Mouse (Mus musculus): ENCODE measurements around the gene Prkcb. TPM values are rescaled to one million over a fixed set of nuclear protein-coding genes. Genes with fewer than 3 reads are reported as not detected.
A peak's percentile ranks its signal among the peaks of the same experiment; 100 is the strongest.

The Prkcb gene
- polyA plus RNA-seq, 1 experiment from 2014 or later: 24.5 TPM

- H3K9ac ChIP-seq: no peak overlapping the region
- WGBS: 79% methylated on average over 8 of the region's 8 CpGs
- no peaks in the 10 kb centered on the region for H3K36me3 ChIP-seq
- H3K4me2 ChIP-seq (replicated peaks): no peak overlapping the region
- H3K4me1 ChIP-seq: no peaks in the 10 kb centered on the region
- H3K9me3 ChIP-seq: no peaks in the 10 kb centered on the region
- H3K4me3 ChIP-seq: no peak overlapping the region
- H3K27ac ChIP-seq: no peak overlapping the region
- no peaks in the 10 kb centered on the region for H3K27me3 ChIP-seq (replicated peaks)
- ATAC-seq (ENCODE audit: low FRiP score, low read depth): no peak
These were observed 179.3 kb downstream of the Prkcb start for GRCm38 (mm10) chr7:122467831-122468230.

GRCm38 (mm10) chr7:122470370-122471280, 182.1 kb downstream of the Prkcb start:
- Histone ChIP-seq H3K27ac (no peak overlapping the region), H3K27me3 (replicated peaks) (no peaks in the 10 kb centered on the region), H3K4me2 (replicated peaks) (no peak overlapping the region), H3K4me3 (no peak overlapping the region), H3K9me3 (peaks cover 6% of the 10 kb centered on the region; the same call in 1 of the 2 replicates), H3K36me3 (no peaks in the 10 kb centered on the region), H3K9ac (no peak overlapping the region), H3K4me1 (no peaks in the 10 kb centered on the region)
- WGBS: 58% methylated on average over 18 of the region's 18 CpGs
- peak; percentile 61; the same call in 1 of the 2 replicates for ATAC-seq (ENCODE audit: low FRiP score, low read depth)

- H3K36me3 ChIP-seq: no peaks in the 10 kb centered on the region
These were observed 183.7 kb downstream of the Prkcb start for GRCm38 (mm10) chr7:122472223-122472622.

GRCm38 (mm10) chr7:122475038-122475437, 186.5 kb downstream of the Prkcb start:
- H3K4me1 ChIP-seq: peaks cover 19% of the 10 kb centered on the region
- H3K36me3 ChIP-seq: no peaks in the 10 kb centered on the region
- H3K9me3 ChIP-seq: peaks cover 6% of the 10 kb centered on the region; the same call in 1 of the 2 replicates
- H3K9ac ChIP-seq: no peak overlapping the region
- H3K27me3 ChIP-seq (replicated peaks): no peaks in the 10 kb centered on the region
- no peak for ATAC-seq (ENCODE audit: low FRiP score, low read depth)
- H3K4me3 ChIP-seq: no peak overlapping the region
- no peak overlapping the region for H3K4me2 ChIP-seq (replicated peaks)
- H3K27ac ChIP-seq: no peak overlapping the region

More at GRCm38 (mm10) chr7:122472223-122472622, 183.7 kb downstream of the Prkcb start:
- Histone ChIP-seq H3K4me3 (no peak overlapping the region), H3K9ac (no peak overlapping the region), H3K9me3 (peaks cover 6% of the 10 kb centered on the region; the same call in 1 of the 2 replicates), H3K4me1 (peaks cover 2% of the 10 kb centered on the region; the same call in 1 of the 2 replicates), H3K27ac (no peak overlapping the region), H3K4me2 (replicated peaks) (no peak overlapping the region), H3K27me3 (replicated peaks) (no peaks in the 10 kb centered on the region)
- WGBS: 83% methylated on average over 5 of the region's 5 CpGs
- no peak for ATAC-seq (ENCODE audit: low FRiP score, low read depth)

GRCm38 (mm10) chr7:122476697-122477096, 188.1 kb downstream of the Prkcb start:
- no peak for ATAC-seq (ENCODE audit: low FRiP score, low read depth)
- H3K27ac ChIP-seq: no peak overlapping the region
- WGBS: 79% methylated on average over 6 of the region's 6 CpGs
- H3K4me3 ChIP-seq: no peak overlapping the region
- H3K4me1 ChIP-seq: peaks cover 19% of the 10 kb centered on the region
- peaks cover 6% of the 10 kb centered on the region; the same call in 1 of the 2 replicates for H3K9me3 ChIP-seq
- H3K36me3 ChIP-seq: no peaks in the 10 kb centered on the region
- no peaks in the 10 kb centered on the region for H3K27me3 ChIP-seq (replicated peaks)
- H3K9ac ChIP-seq: no peak overlapping the region
- no peak overlapping the region for H3K4me2 ChIP-seq (replicated peaks)

GRCm38 (mm10) chr7:122477118-122477517, 188.6 kb downstream of the Prkcb start:
- Histone ChIP-seq H3K27ac (no peak overlapping the region), H3K4me2 (replicated peaks) (no peak overlapping the region), H3K9ac (no peak overlapping the region), H3K27me3 (replicated peaks) (no peaks in the 10 kb centered on the region), H3K36me3 (no peaks in the 10 kb centered on the region), H3K9me3 (peaks cover 6% of the 10 kb centered on the region; the same call in 1 of the 2 replicates), H3K4me3 (no peak overlapping the region), H3K4me1 (peaks cover 19% of the 10 kb centered on the region)
- ATAC-seq (ENCODE audit: low FRiP score, low read depth): 0 out of 2 replicates have a peak, but pooled peaks have one; percentile 7
- WGBS: 67% methylated on average over 7 of the region's 7 CpGs

GRCm38 (mm10) chr7:122477566-122478564, 189.3 kb downstream of the Prkcb start:
- no peaks in the 10 kb centered on the region for H3K36me3 ChIP-seq
- no peaks in the 10 kb centered on the region for H3K27me3 ChIP-seq (replicated peaks)
- peak overlapping the region; percentile 46 for H3K4me2 ChIP-seq (replicated peaks)
- H3K9ac ChIP-seq: no peak overlapping the region
- H3K4me3 ChIP-seq: 0 out of 2 replicates have a peak overlapping the region, but pooled peaks have one; percentile 7
- WGBS: 7% methylated on average over 21 of the region's 21 CpGs
- H3K27ac ChIP-seq: 0 out of 2 replicates have a peak overlapping the region, but pooled peaks have one; percentile 10
- H3K4me1 ChIP-seq: peaks cover 19% of the 10 kb centered on the region
- H3K9me3 ChIP-seq: peaks cover 6% of the 10 kb centered on the region; the same call in 1 of the 2 replicates
- peak; percentile 70 for ATAC-seq (ENCODE audit: low FRiP score, low read depth)

GRCm38 (mm10) chr7:122483949-122484348, 195.4 kb downstream of the Prkcb start:
- Histone ChIP-seq H3K4me3 (no peak overlapping the region), H3K4me1 (peaks cover under 1% of the 10 kb centered on the region; the same call in 1 of the 2 replicates), H3K27me3 (replicated peaks) (no peaks in the 10 kb centered on the region), H3K36me3 (no peaks in the 10 kb centered on the region), H3K9me3 (no peaks in the 10 kb centered on the region), H3K4me2 (replicated peaks) (no peak overlapping the region), H3K9ac (no peak overlapping the region), H3K27ac (no peak overlapping the region)
- ATAC-seq (ENCODE audit: low FRiP score, low read depth): no peak
- 84% methylated on average over 8 of the region's 8 CpGs for WGBS

GRCm38 (mm10) chr7:122487929-122488571, 199.5 kb downstream of the Prkcb start:
- no peaks in the 10 kb centered on the region for H3K36me3 ChIP-seq
- no peaks in the 10 kb centered on the region for H3K4me1 ChIP-seq
- no peak for ATAC-seq (ENCODE audit: low FRiP score, low read depth)
- no peaks in the 10 kb centered on the region for H3K9me3 ChIP-seq
- H3K27ac ChIP-seq: no peak overlapping the region
- H3K4me3 ChIP-seq: no peak overlapping the region
- no peak overlapping the region for H3K4me2 ChIP-seq (replicated peaks)
- H3K27me3 ChIP-seq (replicated peaks): no peaks in the 10 kb centered on the region
- WGBS: 60% methylated on average over 11 of the region's 11 CpGs
- H3K9ac ChIP-seq: no peak overlapping the region

- no peaks in the 10 kb centered on the region for H3K4me1 ChIP-seq
- H3K27ac ChIP-seq: no peak overlapping the region
- 92% methylated on average over 8 of the region's 8 CpGs for WGBS
- no peak overlapping the region for H3K4me3 ChIP-seq
- no peaks in the 10 kb centered on the region for H3K9me3 ChIP-seq
- no peak for ATAC-seq (ENCODE audit: low FRiP score, low read depth)
- no peaks in the 10 kb centered on the region; the same call in 1 of the 2 replicates for H3K27me3 ChIP-seq (replicated peaks)
- no peak overlapping the region for H3K9ac ChIP-seq
- H3K36me3 ChIP-seq: no peaks in the 10 kb centered on the region
- H3K4me2 ChIP-seq (replicated peaks): no peak overlapping the region
These were observed 203.5 kb downstream of the Prkcb start for GRCm38 (mm10) chr7:122492041-122492440.

GRCm38 (mm10) chr7:122492936-122493335, 204.4 kb downstream of the Prkcb start:
- no peak overlapping the region for H3K4me3 ChIP-seq
- H3K27ac ChIP-seq: no peak overlapping the region
- no peak for ATAC-seq (ENCODE audit: low FRiP score, low read depth)
- 76% methylated on average over 9 of the region's 9 CpGs for WGBS
- H3K4me2 ChIP-seq (replicated peaks): no peak overlapping the region
- no peaks in the 10 kb centered on the region for H3K4me1 ChIP-seq
- no peaks in the 10 kb centered on the region for H3K36me3 ChIP-seq
- no peak overlapping the region for H3K9ac ChIP-seq
- no peaks in the 10 kb centered on the region; the same call in 1 of the 2 replicates for H3K27me3 ChIP-seq (replicated peaks)
- H3K9me3 ChIP-seq: no peaks in the 10 kb centered on the region

All from neural tube, embryonic 12.5 days (tissue).